Mouse (Mus musculus): ENCODE results near the gene Klhl42.
A peak's percentile ranks its signal among the peaks of the same experiment; 100 is the strongest.

Klhl42 gene

DNA sequence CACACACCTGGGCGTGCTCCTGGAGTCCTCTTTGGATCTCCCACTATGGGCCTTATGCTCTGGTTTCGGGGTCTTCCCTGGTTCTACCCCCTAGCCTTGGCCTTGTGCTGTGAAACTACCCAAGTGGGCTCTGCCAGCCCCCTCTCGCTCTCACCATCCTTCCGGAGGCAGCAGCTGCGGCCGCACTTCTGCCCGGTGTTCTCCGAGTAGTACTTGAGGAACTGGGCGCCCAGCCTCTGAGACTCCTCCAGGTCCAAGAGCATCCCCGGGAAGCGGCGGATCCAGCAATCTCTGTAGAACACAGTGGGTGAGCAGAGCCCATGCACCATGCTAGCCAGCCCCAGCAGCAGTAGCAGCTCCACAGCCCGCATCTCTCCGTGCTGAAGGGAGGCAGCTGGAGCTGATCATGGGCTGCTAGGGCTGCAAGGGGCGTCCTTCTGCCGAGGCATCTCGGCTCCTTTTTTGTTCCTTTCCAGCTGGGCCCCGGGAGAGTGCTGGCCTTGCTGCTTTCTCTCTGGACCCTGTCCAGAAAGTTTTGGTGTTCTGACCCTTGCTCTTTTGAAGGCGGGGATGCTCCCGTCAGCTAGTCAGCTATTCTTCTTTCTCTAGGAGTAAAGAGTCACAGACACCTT lies 4.5 kb upstream of the Klhl42 start, which contains the start of gene Mansc4:
Gene Mansc4 (minus strand): TSS at position 439 of the 632 bp plus-strand sequence.
- no peak for DNase-seq (ENCODE audit: low read depth, low spot score)

DNA sequence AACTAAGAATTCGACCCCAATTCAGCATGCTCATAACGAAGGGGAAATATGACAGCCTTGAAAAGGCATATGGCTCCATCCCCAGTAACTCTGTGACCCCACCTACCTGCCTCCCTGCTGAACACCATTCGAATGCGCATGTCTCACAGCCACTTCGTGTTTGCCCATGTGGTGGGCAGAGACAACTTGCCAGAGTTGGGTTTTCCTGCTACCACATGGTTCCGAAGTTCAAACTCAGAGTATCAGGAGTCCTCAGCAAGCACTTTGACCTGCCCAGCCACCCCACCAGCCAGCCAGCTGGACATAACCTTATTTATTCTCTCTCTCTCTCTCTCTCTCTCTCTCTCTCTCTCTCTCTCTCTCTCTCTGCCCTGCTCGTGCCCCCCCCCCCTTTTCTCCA lies 3.4 kb upstream of the Klhl42 start:
- no peak for DNase-seq (ENCODE audit: low read depth, low spot score)

DNA sequence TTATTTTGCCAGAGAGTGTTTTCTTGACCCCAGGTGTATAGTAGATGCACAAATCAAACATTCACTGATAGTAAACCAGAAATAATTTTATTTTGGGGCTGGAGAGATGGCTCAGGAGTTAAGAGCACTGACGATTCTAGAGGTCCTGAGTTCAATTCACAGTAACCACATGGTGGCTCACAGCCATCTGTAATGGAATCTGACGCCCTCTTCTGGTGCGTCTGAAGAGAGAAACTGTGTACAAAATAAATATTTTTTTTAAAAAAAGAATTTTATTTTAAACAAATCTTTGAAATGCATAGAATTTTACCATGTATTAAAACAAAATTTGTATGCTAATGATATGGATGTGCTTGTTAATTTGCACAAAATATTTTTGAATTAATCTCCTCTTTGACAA lies 2.7 kb upstream of the Klhl42 start:
- DNase-seq (ENCODE audit: low read depth, low spot score): no peak

DNA sequence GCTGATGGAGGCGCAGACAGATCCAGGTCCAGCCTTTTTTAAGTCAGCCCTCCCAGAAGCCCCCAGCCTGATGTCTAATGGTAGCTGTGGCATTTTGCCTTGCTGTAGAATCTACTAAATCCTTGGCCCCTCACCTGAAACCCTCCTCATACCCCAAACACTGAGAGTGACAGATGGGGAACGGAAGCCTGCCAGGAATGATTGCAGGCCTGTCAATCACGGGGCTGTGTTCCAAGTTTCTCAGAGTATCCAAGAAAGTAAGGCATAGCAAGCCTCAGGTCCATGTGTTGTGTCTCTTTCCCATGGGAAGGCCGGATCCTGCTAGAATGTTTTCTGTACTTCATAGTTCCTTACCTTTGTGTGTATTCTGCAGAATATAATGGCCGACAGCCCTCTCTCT lies 988 bp upstream of the Klhl42 start:
- DNase-seq (ENCODE audit: low read depth, low spot score): no peak

DNA sequence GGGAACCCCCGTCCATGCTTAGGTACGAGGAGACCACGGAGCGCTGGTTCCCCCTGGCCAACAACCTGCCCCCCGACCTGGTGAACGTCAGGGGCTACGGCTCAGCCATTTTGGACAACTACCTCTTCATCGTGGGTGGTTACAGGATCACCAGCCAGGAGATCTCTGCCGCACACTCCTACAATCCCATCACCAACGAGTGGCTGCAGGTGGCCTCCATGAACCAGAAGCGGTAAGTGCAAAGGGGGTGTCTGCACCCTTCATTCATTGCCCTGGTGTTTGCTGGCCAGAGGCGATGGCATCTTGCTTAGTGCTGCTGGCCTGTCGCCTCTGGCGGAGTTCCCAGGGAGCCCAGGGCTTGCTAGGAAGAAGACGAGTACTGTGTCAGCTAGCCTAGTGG lies 957 bp downstream of the Klhl42 start:
- no peak for DNase-seq (ENCODE audit: low read depth, low spot score)

DNA sequence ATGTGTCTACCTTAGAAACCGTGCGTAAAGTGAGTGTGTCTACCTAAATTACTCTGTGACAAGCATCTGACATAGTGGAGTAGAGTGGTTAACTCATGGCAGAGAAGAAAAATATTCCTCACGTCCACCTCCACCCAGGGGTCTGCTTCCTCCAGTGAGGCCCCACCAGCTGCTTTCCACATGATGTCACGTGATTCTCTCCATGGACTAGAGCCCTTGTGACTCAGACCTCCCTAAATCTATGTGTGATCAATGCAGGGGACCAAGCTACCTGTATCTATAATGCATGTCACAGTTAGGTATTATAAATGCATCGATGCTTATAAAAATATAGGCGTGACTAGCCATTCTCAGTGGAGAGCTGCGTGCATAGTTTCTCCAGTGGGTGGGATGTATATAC lies 3.6 kb downstream of the Klhl42 start:
- no peak for DNase-seq (ENCODE audit: low read depth, low spot score)

DNA sequence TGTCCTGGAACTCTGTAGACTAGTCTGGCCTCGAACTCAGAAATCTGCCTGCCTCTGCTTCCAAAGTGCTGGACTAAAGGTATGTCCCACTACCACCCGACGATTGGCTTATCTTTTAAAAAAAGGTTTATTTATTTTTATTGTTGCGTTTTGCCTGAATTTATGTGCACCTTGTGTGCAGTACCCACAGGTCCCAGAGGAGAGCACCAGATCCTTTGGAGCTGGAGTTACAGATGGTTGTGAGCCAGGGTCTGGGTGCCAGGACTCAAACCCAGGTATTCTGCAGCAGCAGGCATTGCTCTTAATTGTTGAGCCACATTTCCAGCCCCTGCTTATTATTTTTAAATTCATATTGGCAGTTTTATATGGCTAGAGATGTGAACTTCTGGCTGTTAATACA lies 4.9 kb downstream of the Klhl42 start:
- DNase-seq (ENCODE audit: low read depth, low spot score): no peak

DNA sequence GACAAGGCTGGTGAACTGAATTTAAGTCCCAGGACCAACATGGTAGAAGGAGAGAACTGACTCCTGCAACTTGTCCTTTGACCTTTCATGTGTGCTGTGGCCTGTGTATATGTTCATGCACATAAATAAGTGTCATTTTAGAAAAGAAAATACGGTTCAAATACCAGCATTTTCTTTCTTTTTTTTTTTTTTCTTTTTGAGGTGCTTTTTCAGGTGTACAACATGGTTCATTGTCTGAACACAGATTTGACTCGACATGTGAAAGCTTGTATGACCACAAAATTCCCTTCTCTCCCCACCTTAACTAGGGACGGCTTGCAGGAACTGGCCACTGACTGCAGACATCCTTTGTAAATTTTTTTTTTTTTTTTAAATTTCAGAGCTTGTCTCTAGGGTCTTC lies 5.8 kb downstream of the Klhl42 start:
- no peak for DNase-seq (ENCODE audit: low read depth, low spot score)

DNA sequence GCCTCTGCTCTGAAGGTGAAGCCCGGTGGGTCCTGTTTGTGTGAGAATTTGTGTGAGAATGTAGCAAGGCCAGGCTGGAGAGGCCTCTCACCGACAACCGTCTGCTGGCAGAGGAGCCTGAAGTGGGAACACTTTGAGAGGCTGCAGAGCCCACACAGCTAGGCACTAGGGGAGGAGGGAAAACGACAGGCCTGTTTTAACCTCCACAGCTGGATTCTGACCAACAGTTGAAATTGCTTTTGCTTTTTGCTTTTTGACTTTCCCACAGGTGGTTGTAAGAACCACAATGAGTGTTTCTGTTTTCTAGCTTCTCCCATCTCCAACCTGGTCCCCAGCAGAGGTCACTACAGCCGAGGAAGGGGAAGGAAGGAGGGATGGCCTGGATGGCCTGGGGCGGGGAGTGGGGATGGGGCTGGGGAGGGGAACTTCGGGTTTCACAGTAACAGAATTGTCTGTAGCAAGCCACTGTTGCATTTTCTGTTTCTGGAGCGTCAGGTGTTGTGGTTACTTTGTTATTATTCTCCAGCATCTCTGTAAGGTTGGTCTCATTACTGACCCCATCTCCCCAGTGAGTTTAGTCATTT lies 6.3 kb downstream of the Klhl42 start:
- DNase-seq (ENCODE audit: low read depth, low spot score): no peak

DNA sequence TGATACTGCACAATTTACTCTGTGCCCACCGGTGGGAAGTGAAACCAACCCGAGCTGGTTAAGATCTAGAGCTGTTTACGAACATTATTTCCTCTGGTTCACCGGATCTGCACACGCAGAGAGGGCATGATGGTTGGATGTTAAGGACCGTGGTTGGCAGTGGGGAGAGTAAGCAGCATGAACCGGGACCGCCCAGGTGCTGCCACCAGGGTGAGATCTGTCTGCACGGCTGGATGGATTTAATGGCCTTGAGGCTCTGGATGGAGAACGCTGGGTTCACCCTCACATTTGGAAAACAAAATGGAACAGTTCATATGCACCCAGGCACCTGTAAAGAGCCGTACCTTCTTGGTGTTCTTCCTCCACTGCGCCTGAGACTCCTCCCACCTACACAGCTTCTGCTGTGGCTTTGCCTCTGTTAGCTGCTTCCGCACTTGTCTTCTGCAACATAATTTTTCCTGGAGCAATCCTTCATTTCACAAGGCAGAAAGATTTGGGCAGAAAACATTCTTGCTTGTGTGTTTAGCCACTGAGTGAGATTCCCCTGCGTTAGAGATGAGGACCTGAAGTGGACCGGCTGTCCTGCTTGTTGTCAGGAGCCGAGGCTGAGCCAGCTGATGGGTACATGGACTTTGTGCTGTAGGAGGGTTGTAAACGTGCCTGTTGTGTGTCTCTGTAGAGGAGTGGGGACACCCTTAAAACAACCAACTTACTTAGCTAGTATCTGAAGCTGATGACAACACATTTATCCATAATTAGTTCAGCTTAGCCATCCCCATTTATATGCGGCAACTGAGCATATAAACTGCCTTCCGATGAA lies 8.5 kb downstream of the Klhl42 start:
- peak; percentile 23 for DNase-seq (ENCODE audit: low read depth, low spot score)

DNA sequence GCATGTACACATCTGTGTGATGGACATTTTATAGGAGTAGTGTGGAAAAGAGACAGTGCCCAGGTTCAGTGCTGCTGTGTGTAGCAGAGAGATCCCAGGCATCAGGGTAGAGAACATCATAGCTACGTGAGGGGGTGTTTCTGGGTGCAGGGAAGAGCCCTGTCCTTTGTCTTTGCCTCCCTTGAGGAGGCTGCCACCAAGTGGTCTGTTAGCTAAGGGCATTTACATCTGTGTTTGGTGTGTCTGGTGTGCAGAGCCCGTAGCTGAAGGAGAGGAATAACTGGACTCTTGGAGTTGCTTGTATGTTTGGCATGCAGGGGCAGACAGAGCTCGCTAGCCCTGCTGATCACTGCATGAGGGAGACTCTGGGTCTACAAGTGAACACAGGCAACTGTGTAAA lies 11.1 kb downstream of the Klhl42 start:
- DNase-seq (ENCODE audit: low read depth, low spot score): no peak

DNA sequence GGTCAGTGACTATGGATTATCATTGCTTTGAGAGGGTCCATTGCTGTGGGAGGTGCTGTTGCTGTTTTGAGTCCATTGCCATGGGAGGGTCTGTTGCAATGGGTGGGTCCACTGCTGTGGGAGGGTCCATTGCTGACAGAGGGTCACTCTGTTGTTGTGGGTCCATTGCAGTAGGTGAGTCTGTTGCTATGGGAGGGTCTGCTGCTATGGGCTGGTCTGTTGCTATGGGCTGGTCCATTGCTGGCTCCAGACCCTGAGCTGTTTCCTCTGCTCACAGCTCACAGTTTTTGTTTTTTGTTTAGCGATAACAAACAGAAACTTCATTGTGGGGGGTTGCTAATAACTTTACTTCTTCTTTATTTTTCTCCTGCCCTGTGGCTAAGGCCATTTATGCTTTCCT lies 14.3 kb downstream of the Klhl42 start:
- DNase-seq (ENCODE audit: low read depth, low spot score): no peak

DNA sequence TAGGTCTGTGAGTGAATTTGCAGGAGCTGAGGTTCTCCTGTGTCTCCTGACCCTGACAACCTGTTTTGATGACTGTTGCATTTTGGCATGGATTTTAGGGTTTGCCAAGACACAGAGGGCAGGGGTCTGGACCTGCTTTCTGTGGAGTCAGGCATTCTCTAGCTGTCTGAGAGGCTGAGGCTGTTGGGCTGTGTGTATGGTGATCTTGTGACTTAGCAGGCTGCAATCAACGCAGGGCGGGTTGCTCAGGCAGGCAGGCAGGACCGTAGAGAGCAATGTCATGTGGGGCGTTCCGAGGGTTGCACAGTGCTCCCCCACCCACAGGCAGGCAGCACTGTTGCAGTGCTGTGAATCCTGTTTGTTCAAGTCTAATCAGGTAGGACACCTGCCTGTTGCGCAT lies 15.5 kb downstream of the Klhl42 start:
- no peak for DNase-seq (ENCODE audit: low read depth, low spot score)

DNA sequence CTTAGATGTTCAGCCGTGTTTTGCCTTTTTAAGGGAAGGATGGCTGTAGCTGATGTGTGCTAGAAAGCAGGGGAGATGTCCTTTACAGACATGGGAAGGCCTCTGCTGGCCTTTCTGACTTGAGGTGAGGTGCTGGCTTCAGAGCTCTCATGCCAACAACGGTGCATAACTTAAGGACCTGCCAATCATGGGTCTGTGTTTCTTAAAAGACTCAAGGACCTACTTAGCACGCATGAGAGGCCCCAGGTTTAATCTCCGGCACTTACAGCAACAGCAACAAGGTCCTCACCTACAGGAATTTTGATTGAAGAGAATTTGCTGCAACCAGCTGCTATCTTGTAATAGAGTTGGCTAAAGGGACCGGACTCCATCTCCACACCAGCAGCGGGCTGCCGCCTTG lies 18.1 kb downstream of the Klhl42 start:
- no peak for DNase-seq (ENCODE audit: low read depth, low spot score)

DNA sequence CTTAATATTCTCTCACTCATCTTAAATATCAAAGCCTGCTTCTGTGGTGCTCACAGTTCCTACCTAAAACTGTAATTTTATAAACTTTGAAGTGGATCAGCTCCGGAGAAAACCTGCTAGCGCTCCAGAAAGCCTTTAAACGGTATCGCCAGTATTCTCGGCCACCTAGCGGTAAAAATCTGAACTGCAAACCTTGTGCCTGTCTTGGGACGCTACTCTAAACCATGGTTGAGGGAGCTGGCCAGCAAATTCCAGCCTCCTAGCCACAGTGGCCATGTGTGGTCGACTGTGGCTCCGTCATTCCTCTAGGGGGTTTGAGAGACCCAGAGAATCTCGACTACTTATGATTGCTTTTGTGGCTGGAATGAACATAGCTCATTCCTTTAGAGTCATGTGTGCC lies 25.4 kb downstream of the Klhl42 start:
- DNase-seq (ENCODE audit: low read depth, low spot score): peak; percentile 27

DNA sequence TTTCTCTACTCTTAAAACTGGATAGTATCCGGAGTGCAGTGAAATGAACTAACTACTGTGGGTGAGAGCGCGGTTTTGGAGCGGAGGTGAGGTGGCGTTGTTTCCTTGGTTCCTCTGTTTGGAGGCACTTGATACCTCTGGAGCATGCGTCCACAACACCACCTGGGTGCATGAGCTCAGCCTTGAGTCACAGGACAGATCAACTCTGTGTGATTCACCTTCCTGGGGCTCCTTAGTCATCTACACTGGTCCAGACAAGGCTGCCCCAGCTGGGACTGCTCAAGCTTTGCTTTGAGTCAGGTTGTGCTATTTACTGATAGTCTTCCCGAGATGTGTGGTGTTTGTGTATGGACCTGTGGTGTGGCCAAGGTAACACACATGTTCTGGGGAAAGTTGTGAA lies 26.6 kb downstream of the Klhl42 start:
- no peak for DNase-seq (ENCODE audit: low read depth, low spot score)

DNA sequence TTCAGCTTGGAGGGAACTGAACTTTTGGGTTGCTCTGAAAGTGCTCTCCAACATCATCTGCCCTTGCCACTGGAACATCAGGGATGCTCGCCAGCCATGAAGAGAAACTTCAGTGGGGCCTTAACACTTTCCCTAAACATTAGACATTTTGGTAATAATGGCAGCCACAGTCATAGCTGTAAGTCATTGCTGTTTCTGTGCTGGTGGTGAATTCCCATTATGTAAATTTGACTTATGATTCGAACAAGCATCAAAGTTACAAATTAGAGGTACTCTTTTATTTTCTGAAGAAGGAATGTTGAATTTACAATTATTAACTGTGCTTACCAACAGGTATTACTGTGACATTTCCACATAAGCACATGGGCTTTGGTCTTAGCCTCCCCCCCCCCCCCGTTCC lies 27.0 kb downstream of the Klhl42 start:
- no peak for DNase-seq (ENCODE audit: low read depth, low spot score)

DNA sequence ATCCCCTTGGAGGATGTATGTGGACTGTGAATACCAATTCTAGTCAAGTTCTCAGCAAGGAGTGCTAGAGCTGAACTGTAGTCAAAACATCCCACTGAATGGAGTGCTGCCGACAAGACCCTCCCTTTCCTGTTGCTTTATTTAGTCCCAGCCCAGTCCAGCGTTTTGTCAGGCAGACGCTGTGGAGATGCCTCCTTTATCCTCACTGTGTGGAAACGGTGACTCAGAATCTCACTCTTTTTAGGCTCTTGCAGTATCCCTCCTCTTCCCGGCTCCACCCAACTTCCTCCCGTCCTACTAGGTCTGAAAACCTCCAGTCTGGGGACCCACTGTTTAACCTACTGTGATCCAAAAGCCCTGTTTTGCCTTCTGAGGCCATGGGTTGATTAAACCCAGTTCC lies 30.1 kb downstream of the Klhl42 start:
- DNase-seq (ENCODE audit: low read depth, low spot score): peak; percentile 26

DNA sequence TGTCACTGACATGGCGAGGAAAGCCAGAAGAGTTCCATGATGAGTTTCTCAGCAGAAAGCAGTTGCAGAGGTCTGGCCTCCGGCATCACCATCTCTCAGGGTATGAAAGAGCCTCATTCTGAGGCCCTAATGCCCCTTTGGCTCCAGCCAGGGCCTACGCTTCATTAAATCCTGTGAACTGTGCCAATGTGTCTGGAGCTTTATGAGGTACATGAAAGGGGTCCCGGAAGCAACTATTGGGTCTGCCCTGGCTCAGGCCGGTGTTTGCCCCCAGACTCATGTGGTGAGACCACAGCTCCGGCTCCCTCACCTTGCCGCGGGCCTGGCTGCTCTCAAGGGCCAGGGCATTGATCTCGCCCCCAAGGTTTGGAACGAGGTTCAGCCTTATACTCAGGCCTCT lies 36.1 kb downstream of the Klhl42 start:
- DNase-seq (ENCODE audit: low read depth, low spot score): no peak

DNA sequence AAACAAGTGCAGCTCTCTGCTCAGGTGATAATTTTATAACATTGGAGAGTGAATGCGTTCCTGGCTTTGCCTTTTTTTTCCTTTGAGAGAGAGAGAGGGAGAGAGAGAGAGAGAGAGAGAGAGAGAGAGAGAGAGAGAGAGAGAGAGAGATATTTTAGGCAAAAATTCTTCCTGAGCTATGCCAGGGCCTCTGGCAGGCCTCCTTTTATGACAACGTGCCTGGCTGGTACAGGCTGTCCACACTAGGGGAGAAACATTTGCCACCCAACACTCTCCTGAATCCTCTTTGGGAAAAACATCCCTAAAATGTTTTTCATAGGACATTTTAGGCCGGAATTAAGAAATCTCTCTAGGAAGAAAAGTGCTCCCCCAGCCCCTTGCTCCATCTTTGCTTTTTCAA lies 47.1 kb downstream of the Klhl42 start:
- no peak for DNase-seq (ENCODE audit: low read depth, low spot score)

DNA sequence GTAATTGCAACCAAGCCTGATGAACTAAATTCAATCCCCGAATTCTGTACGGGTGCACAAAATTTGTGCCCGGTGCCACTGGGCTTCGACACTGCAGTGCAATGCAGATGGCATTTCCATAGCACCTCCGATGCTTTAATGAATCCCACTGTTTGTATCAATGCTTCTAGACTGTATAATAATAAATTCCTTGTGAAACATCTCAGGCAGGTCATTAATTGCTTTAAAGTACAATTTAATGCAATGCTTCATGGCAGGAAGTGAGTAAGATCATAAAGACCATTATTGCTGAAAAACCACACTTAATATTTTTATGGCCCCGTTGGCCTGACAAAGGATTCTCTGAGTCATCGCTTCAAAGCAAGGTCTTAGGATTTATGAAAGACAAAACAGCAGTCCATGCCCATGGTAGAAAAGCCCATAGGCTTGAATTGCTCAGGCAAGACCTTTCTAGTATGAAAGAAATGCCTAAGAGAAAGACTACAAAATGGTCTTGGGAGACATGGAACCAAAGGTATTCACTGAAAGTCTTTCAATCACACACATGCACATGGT lies 49.5 kb downstream of the Klhl42 start:
- DNase-seq (ENCODE audit: low read depth, low spot score): no peak

DNA sequence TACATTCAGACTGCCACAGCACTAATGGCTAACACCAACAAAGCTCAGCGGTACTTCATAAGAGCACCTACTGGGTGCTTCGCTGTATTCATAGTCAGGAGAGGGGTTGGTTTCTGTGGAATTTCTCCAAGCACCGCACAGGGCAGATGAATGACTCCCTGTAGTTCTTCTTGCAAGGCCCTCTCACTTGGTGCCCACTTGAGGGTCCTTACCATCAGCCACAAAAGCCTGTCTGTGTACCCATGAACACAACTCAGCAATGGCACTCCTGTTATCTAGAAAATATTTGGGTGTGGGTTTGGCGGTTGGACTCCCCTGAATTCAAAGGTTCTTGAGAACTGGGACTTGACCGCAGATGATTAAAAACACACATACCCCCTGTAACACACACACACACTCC lies 53.5 kb downstream of the Klhl42 start:
- DNase-seq (ENCODE audit: low read depth, low spot score): no peak

DNA sequence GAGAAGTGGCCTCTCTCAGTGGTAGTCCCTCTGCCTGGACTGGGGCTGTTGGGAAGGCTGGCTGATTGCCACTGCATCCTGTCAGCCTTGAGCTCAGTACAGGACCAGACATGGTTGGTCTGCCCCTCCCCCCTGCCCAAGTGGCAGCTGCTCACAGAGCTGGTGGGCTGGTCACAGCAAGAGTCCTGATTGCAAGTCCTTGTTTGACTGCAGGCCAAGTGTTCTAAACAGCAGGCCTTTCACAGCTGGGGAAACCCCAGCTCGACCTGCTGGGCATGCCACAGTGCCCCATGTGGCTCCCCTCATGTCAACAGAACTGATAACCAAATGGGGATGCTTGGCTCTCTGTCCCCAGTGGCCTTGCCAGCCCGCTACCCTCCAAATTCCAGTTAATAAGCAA lies 54.1 kb downstream of the Klhl42 start:
- DNase-seq (ENCODE audit: low read depth, low spot score): peak; percentile 15
